Mouse (Mus musculus) kidney, adult 11 months (tissue): ENCODE measurements around the gene Nop53.

Experiments
- DNase-seq: peaks from one replicate; pipeline ENCODE4 v3.0.0; 2022

Gene Nop53

DNA sequence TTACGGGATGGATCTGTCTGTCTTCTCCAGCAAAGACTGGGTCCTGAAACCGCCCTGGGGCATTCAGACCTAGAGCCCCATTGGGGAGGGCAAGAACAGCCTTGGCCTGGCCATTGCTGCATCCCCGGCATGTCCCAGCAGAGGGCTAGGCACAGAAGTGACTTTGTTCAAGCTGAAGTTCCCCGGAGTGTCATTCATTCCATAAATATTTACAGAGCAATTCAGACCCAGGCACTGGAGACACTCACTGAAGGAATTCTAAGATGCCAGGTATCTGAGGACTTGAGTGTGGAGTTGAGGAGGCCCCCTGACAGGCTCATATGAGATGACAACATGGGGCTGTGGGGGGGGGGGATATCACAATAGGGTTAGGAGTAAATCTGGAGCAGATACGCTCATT, 10.3 kb upstream of the Nop53 start:
- no peak for DNase-seq

- DNase-seq, result no peak
These were observed 9.6 kb upstream of the Nop53 start for GRCm38 (mm10) chr7:15955509-15955908.

GRCm38 (mm10) chr7:15954978-15955443, 9.1 kb upstream of the Nop53 start:
- DNase-seq, result peak; percentile 55

DNA sequence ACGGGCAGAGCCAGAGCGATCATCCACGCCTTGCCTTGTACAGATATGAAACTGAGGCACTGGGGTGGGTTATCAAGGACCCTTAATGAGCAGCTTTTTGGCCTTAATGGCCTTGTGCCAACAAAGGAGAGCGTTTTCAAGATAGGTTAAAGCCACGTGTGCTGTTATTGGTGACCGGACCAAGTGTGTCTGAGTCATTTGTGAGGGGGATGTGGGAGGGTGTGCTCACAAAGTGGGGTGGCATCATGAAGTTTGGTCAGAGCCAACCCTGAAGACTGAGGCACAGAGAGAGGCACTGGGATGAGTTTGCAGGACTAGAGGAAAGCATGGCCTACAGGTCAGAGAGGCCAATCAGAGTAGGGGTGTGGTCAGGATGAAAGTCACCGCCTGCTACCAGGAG, 8.6 kb upstream of the Nop53 start:
- DNase-seq, result no peak

GRCm38 (mm10) chr7:15953307-15954074, 7.6 kb upstream of the Nop53 start:
- no peak for DNase-seq

DNA sequence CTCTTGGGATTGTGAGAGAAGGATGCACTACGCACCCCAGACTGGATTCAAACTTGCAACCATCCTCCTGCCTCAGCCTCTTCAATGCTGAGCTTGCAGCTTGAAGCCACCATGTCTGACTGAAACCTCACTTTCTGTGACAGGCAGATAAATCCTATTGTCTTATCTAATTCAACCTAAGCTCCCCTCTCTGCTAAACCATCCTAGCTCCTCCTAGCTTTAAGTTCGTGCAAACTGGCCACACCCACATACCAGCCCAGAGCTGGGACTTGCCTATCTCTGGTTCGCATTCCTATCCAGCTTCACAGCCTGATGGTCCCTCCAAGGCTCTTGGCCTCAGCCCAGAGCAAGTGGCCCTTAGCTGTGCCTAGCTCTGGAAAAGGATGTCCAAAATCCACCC, 6.5 kb upstream of the Nop53 start:
- DNase-seq, result no peak

DNA sequence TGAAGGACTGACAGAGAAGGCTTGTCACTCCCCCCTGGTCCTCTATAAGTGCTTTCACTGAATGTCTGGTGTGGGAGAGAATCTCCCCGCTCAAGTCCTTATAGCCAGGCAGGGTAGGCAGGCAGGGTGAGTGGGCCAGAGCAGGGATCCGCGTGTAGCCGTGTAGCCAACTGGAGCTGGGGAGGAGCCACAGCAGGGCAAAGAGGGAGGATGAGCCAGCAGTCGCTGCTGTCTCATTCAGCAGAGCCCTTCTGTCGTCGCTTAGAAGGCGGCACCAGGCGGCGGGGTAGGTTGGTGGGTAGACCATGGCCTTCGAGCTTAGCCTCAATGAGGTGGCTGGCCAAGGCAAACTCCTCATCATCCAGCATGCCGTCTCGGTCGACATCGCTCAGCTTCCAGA, 4.1 kb upstream of the Nop53 start:
- DNase-seq, result no peak

GRCm38 (mm10) chr7:15949216-15949790, 3.4 kb upstream of the Nop53 start:
- DNase-seq, result no peak

DNA sequence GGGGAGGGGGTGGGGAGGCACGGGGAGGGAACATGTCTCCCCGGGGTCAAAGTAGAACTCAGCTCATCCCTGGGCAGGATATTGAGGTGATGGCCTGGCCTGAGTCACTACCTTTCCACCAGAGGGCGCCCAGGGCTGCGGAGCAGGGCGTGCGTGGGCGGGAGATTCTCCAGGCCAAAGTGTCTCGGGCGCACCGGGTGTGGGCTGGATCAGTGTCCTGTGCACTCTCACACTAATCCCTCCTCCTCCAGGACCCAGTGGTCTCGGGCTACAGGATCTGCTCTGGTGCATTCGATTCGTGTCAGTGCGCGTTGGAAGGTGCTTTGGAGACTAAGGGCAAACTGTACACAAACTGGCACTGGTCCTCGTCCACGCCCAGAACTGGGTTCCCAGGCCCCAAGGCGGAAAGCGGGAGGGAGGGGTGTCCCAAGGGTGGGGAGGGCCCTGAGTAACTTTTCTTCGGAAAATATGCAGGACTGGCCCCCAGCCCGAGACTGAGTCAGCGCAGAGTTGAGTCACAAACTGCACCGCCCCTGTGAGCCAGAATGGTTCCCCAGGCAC, 2.6 kb upstream of the Nop53 start:
- DNase-seq, result peak; percentile 76

- no peak for DNase-seq
These were observed 1.9 kb upstream of the Nop53 start for GRCm38 (mm10) chr7:15947653-15948260.

DNA sequence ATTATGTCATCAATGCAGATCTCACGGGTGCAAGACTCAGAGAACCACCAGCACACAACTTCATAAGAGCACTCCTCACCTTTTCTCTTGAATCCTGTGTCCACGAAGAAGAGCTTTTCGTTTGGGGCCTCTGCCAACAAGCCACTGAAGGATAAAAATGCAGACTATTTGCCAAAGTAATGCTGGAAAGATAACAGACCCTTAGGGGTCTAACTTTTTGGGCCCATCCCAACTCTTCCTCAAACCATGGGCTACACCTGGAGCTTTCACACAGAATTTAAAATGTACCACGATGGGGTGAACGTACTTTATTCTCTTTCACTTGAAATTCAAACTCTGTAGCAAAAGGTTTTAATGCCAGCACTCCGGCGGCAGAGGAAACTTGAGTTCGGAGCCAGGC, 663 bp downstream of the Nop53 start:
- no peak for DNase-seq

DNA sequence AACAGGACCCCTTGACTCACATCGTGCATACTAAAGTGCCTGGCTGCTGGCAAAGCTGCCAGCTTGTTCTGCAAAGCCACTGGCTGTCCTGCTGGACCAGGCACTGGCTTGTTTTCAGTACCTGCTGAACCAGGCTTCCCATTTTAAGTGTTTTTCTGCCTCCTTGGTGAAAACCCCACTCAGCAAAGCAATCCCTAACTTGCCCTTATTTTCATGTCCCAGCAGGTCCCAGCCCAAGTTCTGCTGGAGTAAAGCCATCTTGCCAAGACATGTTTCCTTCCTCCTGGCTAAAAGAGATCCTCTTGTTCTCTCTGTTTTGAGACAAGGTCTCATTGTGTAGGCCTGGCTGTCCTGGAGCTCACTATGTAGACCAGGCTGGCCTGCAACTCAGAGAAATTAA, 1.6 kb downstream of the Nop53 start:
- no peak for DNase-seq

GRCm38 (mm10) chr7:15938621-15939020, 7.3 kb downstream of the Nop53 start:
- DNase-seq, result no peak

DNA sequence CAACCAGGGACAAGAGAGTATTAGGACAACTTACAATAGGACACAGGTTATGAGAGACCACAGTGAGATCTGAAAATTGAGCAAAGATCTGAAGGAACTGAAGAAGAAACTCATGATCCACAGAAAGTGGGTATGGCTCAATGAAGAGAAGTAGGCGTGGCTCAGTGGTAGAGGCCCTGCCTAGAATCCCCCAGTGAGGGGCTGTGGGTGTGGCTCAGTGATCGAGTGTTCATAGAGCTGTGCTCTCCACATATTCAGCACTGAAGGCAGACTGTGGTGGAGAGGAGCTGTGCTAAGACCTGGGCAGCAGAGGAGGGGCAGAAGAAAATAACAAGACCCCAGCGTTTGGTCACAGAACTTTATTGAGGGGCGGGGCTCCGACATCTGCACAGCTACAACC, 8.4 kb downstream of the Nop53 start:
- DNase-seq, result no peak

- DNase-seq, result no peak
These were observed 12.2 kb downstream of the Nop53 start for GRCm38 (mm10) chr7:15933437-15934359.

- DNase-seq, result no peak
These were observed 14.2 kb downstream of the Nop53 start for GRCm38 (mm10) chr7:15931635-15932034.

DNA sequence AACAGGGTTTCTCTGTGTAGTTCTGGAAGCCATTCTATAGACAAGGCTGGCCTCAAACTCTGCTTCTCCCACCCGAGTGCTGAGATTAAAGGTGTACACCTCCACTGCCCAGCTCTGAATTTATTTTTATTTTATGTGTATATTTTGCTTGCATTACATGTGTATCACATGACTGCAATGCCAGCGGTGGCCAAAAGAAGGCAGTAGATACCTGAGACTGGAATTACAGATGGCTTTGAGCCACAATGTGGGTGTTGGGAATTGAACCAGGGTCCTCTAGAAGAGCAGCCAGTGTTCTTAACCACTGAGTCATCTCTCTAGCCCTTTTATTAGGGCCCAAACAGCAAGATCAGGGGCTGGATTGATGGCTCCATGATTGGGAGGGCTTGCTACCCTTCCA, 15.3 kb downstream of the Nop53 start:
- no peak for DNase-seq

- no peak for DNase-seq
These were observed 16.0 kb downstream of the Nop53 start for GRCm38 (mm10) chr7:15929910-15930309.

- peak; percentile 84 for DNase-seq
These were observed 23.6 kb downstream of the Nop53 start, which contains the start of gene Selenow for GRCm38 (mm10) chr7:15922220-15922773. Gene Selenow (minus strand): TSS chr7:15922402.

GRCm38 (mm10) chr7:15921796-15922195, 24.1 kb downstream of the Nop53 start:
- DNase-seq, result peak; percentile 23

- no peak for DNase-seq
These were observed 25.2 kb downstream of the Nop53 start for GRCm38 (mm10) chr7:15920645-15921190.

GRCm38 (mm10) chr7:15919947-15920346, 25.9 kb downstream of the Nop53 start:
- DNase-seq, result no peak
